Mouse (Mus musculus) hindbrain, embryonic 14.5 days (tissue): ENCODE results near the gene Ppp4r1. TPM values are rescaled to one million over a fixed set of nuclear protein-coding genes. Genes with fewer than 3 reads are reported as not detected.

Source experiments
- ATAC-seq: fragments of 200-750 bp; cut with Nextera tagmentation; 2 replicates; pipeline ENCODE4 v1.8.0; 2017; ENCODE audit warnings: moderate number of reproducible peaks, mild to moderate bottlenecking, moderate TSS enrichment, moderate library complexity; ENCODE audit not compliant: low FRiP score
- DNase-seq: peaks from one replicate; pipeline ENCODE4 v3.0.0-alpha.2; 2015; ENCODE audit warnings: low spot score
- H3K27ac ChIP-seq: fragments of 300-500 bp; sonication (generic); 2 replicates; pipeline ENCODE4 v1.5.1; 2014; ENCODE audit warnings: mild to moderate bottlenecking, moderate library complexity
- H3K27me3 ChIP-seq: fragments of 300-500 bp; sonication (generic); 2 replicates; pipeline ENCODE4 v1.6.1; 2014; ENCODE audit warnings: mild to moderate bottlenecking, low read length, mixed read lengths; ENCODE audit not compliant: control insufficient read depth, insufficient read depth
- H3K36me3 ChIP-seq: fragments of 300-500 bp; sonication (generic); replicated peaks from 2 replicates; pipeline ENCODE4 v1.6.1; 2014; ENCODE audit not compliant: control insufficient read depth, insufficient read depth
- H3K4me1 ChIP-seq: fragments of 300-500 bp; sonication (generic); replicated peaks from 2 replicates; pipeline ENCODE4 v1.6.1; 2014; ENCODE audit warnings: antibody characterized with exemption, low read length, mixed read lengths; ENCODE audit not compliant: control insufficient read depth, insufficient read depth
- H3K4me2 ChIP-seq: fragments of 300-500 bp; sonication (generic); replicated peaks from 2 replicates; pipeline ENCODE4 v1.6.1; 2014; ENCODE audit warnings: mild to moderate bottlenecking, moderate library complexity
- H3K4me3 ChIP-seq: fragments of 300-500 bp; sonication (generic); replicated peaks from 2 replicates; pipeline ENCODE4 v1.5.1; 2014; ENCODE audit warnings: mild to moderate bottlenecking, low read length
- H3K9ac ChIP-seq: fragments of 300-500 bp; sonication (generic); 2 replicates; pipeline ENCODE4 v1.6.1; 2014
- H3K9me3 ChIP-seq: fragments of 300-500 bp; sonication (generic); 2 replicates; pipeline ENCODE4 v1.6.1; 2016; ENCODE audit warnings: low read length; ENCODE audit not compliant: control insufficient read depth
- WGBS: fragments of 180-500 bp; shearing (Covaris S2); extraction: QIAGEN DNeasy Blood & Tissue Kit; methylation state at CpG from one replicate; pipeline ENCODE4 v1.1.7; 2014; 5-methylcytosine and 5-hydroxymethylcytosine counted together
- polyA plus RNA-seq: library from polyadenylated mRNA; unstranded; fragments of >200 nt; fragmentation: Nextera tagmentation; extraction: Ambion mirVana; gene quantifications from 2 replicates; pipeline ENCODE4 v1.2.1, GENCODE M21; 2014

The Ppp4r1 gene
- polyA plus RNA-seq, 1 experiment from 2014 or later: 42.6 TPM

DNA sequence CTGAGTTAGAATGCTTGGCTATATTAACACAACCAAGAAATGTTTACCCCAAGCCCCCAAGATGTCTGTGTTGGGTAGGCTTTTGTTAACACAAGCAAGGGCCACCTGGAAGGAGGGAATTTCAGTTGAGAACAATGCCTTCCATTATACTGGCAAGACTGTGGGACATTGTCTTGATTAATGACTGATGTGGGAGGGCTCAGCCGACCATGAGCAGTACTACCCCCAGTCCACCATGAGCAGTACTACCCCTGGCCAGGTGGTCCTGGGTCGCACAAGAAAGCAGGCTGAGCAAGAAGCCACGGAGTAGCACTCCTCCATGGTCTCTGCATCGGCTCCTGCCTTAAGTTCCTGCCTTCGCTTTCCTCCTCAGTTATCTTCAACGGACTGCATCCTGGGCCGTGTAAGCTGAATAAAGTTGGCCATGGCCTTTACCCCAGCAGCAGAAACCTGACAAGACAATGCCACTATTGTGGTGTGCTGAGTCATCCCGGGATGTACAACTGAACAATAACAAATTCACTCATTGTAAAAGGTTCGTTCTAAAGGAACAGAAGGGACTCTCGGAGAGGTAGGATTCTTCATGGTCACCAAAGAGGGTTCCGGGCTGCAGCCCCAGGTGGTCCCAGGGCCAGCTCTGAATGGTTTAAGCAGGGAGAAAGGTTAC is 38.6 kb upstream of the Ppp4r1 start:
- Histone ChIP-seq H3K4me2 (no peak overlapping the region), H3K9ac (no peak overlapping the region), H3K36me3 (no peaks in the 10 kb centered on the region), H3K9me3 (no peaks in the 10 kb centered on the region), H3K27ac (0 out of 2 replicates have a peak overlapping the region, but pooled peaks have one; percentile 83), H3K27me3 (no peaks in the 10 kb centered on the region), H3K4me3 (no peak overlapping the region), H3K4me1 (peaks cover 18% of the 10 kb centered on the region)
- no peak for ATAC-seq
- 66% methylated on average over 11 of the region's 11 CpGs for WGBS
- DNase-seq: no peak

DNA sequence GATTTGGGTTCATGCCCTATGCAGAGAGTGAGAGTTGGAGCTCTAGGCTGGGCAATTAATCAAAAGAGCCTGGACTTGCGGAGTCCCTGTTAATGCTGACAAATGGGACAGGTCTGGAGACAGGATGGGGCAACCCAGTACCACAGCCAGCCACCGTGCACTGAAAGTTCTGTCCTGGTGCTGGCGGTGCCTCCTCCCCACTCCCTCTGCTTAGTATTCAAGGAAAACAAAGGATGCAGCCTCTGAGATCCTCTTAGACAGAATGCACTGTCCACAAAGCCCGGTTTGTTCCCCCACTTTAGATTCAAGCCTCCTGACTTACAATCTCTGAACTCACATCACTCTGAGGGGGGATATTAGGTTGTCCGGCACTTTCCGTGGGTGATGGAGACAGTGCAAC is 36.1 kb upstream of the Ppp4r1 start:
- Histone ChIP-seq H3K4me2 (no peak overlapping the region), H3K36me3 (no peaks in the 10 kb centered on the region), H3K27me3 (no peaks in the 10 kb centered on the region), H3K9me3 (no peaks in the 10 kb centered on the region), H3K27ac (no peak overlapping the region), H3K4me3 (no peak overlapping the region), H3K4me1 (peaks cover 18% of the 10 kb centered on the region), H3K9ac (no peak overlapping the region)
- 57% methylated on average over 6 of the region's 6 CpGs for WGBS
- no peak for ATAC-seq
- no peak for DNase-seq

DNA sequence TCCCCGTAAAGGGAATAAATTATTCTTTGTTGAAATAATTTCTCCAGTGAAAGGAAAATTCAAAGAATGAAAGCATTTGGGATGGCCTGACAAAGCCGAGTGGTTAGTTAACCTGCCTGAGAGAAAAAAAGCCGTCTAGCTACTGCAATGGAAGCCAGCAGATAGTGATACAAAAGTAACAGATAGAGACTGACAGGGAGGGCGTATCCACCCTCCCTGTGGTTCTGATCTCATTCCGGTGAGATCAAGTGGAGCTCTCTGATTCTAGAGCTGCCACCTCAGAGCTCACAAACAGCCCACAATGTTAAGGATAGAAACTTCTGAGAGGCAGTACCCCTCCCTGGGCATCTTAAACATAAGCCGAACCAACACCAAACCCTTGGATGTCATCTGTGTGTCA is 33.4 kb upstream of the Ppp4r1 start:
- Histone ChIP-seq H3K36me3 (no peaks in the 10 kb centered on the region), H3K4me3 (no peak overlapping the region), H3K9me3 (0 out of 2 replicates have a peak, but pooled peaks cover 2% of the 10 kb centered on the region), H3K9ac (no peak overlapping the region), H3K27ac (no peak overlapping the region), H3K4me2 (no peak overlapping the region), H3K4me1 (no peaks in the 10 kb centered on the region), H3K27me3 (no peaks in the 10 kb centered on the region)
- WGBS: 81% methylated on average over 6 of the region's 6 CpGs
- DNase-seq: no peak
- no peak for ATAC-seq

GRCm38 (mm10) chr17:65749803-65750202 is 32.6 kb upstream of the Ppp4r1 start:
- no peak overlapping the region for H3K4me3 ChIP-seq

GRCm38 (mm10) chr17:65750301-65750700 is 32.1 kb upstream of the Ppp4r1 start:
- ATAC-seq (no peak), DNase-seq (no peak)
- Histone ChIP-seq H3K4me3 (no peak overlapping the region), H3K36me3 (no peaks in the 10 kb centered on the region), H3K4me2 (no peak overlapping the region), H3K27ac (no peak overlapping the region), H3K9me3 (peaks cover 9% of the 10 kb centered on the region), H3K4me1 (no peaks in the 10 kb centered on the region), H3K27me3 (no peaks in the 10 kb centered on the region), H3K9ac (no peak overlapping the region)

More at GRCm38 (mm10) chr17:65749803-65750202, 32.6 kb upstream of the Ppp4r1 start:
- no peak for ATAC-seq
- H3K27ac ChIP-seq: no peak overlapping the region
- no peaks in the 10 kb centered on the region for H3K4me1 ChIP-seq
- no peak overlapping the region for H3K9ac ChIP-seq
- no peak for DNase-seq
- no peaks in the 10 kb centered on the region for H3K27me3 ChIP-seq
- no peak overlapping the region for H3K4me2 ChIP-seq
- WGBS: 96% methylated on average over 7 of the region's 7 CpGs
- peaks cover 9% of the 10 kb centered on the region for H3K9me3 ChIP-seq
- H3K36me3 ChIP-seq: no peaks in the 10 kb centered on the region

GRCm38 (mm10) chr17:65753130-65753529 is 29.2 kb upstream of the Ppp4r1 start:
- Histone ChIP-seq H3K4me1 (no peaks in the 10 kb centered on the region), H3K36me3 (no peaks in the 10 kb centered on the region; the same call in 1 of the 2 replicates), H3K9me3 (peaks cover 10% of the 10 kb centered on the region), H3K27ac (no peak overlapping the region), H3K4me2 (no peak overlapping the region), H3K9ac (no peak overlapping the region), H3K4me3 (no peak overlapping the region), H3K27me3 (no peaks in the 10 kb centered on the region)
- 97% methylated on average over 6 of the region's 6 CpGs for WGBS
- no peak for DNase-seq
- ATAC-seq: no peak

GRCm38 (mm10) chr17:65755857-65756256 is 26.5 kb upstream of the Ppp4r1 start:
- Histone ChIP-seq H3K36me3 (no peaks in the 10 kb centered on the region; the same call in 1 of the 2 replicates), H3K27ac (no peak overlapping the region), H3K9me3 (peaks cover 13% of the 10 kb centered on the region), H3K9ac (no peak overlapping the region), H3K27me3 (no peaks in the 10 kb centered on the region), H3K4me3 (no peak overlapping the region), H3K4me1 (no peaks in the 10 kb centered on the region), H3K4me2 (no peak overlapping the region)
- DNase-seq (no peak), ATAC-seq (no peak)
- WGBS: 94% methylated on average over 3 of the region's 3 CpGs

- WGBS: 48% methylated on average over 6 of the region's 6 CpGs
Measured at GRCm38 (mm10) chr17:65757150-65757549, 25.2 kb upstream of the Ppp4r1 start.

DNA sequence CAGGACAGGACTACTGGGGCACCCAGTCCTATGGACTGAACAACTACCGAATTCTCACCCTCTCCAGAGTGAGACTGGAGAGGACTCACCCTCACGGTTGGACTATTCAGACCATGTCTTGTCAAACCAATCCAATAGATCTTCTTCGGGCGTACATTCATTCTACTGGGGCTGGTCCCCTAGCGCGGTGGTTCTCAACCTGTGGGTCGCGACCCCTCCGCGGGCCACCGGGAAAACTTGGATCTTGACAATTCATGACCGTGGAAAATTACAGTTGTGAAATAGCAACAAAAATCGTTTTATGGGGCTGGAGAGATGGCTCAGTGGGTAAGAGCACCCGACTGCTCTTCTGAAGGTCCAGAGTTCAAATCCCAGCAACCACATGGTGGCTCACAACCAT is 19.2 kb upstream of the Ppp4r1 start:
- Histone ChIP-seq H3K9me3 (0 out of 2 replicates have a peak, but pooled peaks cover 2% of the 10 kb centered on the region), H3K4me1 (peaks cover 8% of the 10 kb centered on the region), H3K27me3 (no peaks in the 10 kb centered on the region), H3K9ac (no peak overlapping the region), H3K36me3 (no peaks in the 10 kb centered on the region; the same call in 1 of the 2 replicates), H3K4me3 (no peak overlapping the region), H3K4me2 (no peak overlapping the region), H3K27ac (no peak overlapping the region)
- ATAC-seq (no peak), DNase-seq (no peak)
- WGBS: 95% methylated on average over 14 of the region's 14 CpGs

More at GRCm38 (mm10) chr17:65757150-65757549, 25.2 kb upstream of the Ppp4r1 start:
- H3K9me3 ChIP-seq: peaks cover 13% of the 10 kb centered on the region
- H3K4me1 ChIP-seq: no peaks in the 10 kb centered on the region
- H3K4me3 ChIP-seq: no peak overlapping the region
- no peaks in the 10 kb centered on the region for H3K27me3 ChIP-seq
- DNase-seq (peak; percentile 31), ATAC-seq (no peak)
- H3K4me2 ChIP-seq: no peak overlapping the region
- H3K27ac ChIP-seq: no peak overlapping the region
- no peak overlapping the region for H3K9ac ChIP-seq
- no peaks in the 10 kb centered on the region; the same call in 1 of the 2 replicates for H3K36me3 ChIP-seq
